Comparison of ENCODE assay signal across 27 mouse cellular contexts in genomic region chr5:17586518-17587210, GRCm38 (mm10). TPM values are rescaled to one million over a fixed set of nuclear protein-coding genes. Genes with fewer than 3 reads are reported as not detected.
DNase-seq lines count a peak whose midpoint lies in the region; ATAC-seq and TF ChIP-seq lines count a peak whose summit lies in the region.
"Had no signal": no experiment of that assay in that cellular context is flagged by ENCODE, and none has a peak within 500 bp of the region (broad histone marks: within the 10 kb centered on the region; RNA-seq: fewer than 3 reads in every experiment).

No protein-coding gene starts in this region.

- peaks cover 8% of the 10 kb centered on the region for H3K4me1 ChIP-seq in hindbrain, embryonic 13.5 days (replicated peaks)
- H3K4me1 ChIP-seq in hindbrain, embryonic 11.5 days (replicated peaks; ENCODE audit: control insufficient read depth, insufficient read depth, low read length) = no peaks in the 10 kb centered on the region
- 0 out of 2 replicates have a peak, but pooled peaks cover 8% of the 10 kb centered on the region for H3K4me1 ChIP-seq in forebrain, postnatal 0 days (ENCODE audit: insufficient read depth)
- peaks cover 3% of the 10 kb centered on the region; the same call in 1 of the 2 replicates for H3K4me1 ChIP-seq in midbrain, embryonic 16.5 days (ENCODE audit: control insufficient read depth, insufficient read depth, low read length)
- H3K4me1 ChIP-seq: limb, embryonic 12.5 days; liver, embryonic 12.5 days had no signal

- H3K4me3 ChIP-seq in hindbrain, embryonic 13.5 days = no peak overlapping the region
- no peak overlapping the region for H3K4me3 ChIP-seq in hindbrain, embryonic 11.5 days (ENCODE audit: low read depth, low read length)
- no peak overlapping the region for H3K4me3 ChIP-seq in forebrain, postnatal 0 days (ENCODE audit: low read depth, low read length)
- no peak overlapping the region for H3K4me3 ChIP-seq in midbrain, embryonic 16.5 days (ENCODE audit: low read depth, low read length)
- H3K4me3 ChIP-seq in left cerebral cortex, adult 2 months = no peak overlapping the region
- H3K4me3 ChIP-seq: gastrocnemius, adult 2 months; limb, embryonic 12.5 days; liver, embryonic 12.5 days had no signal

- H3K36me3 ChIP-seq in hindbrain, embryonic 13.5 days = no peaks in the 10 kb centered on the region
- H3K36me3 ChIP-seq in hindbrain, embryonic 11.5 days (ENCODE audit: control insufficient read depth, insufficient read depth, low read length) = no peaks in the 10 kb centered on the region
- H3K36me3 ChIP-seq in forebrain, postnatal 0 days (ENCODE audit: insufficient read depth) = no peaks in the 10 kb centered on the region
- no peaks in the 10 kb centered on the region for H3K36me3 ChIP-seq in midbrain, embryonic 16.5 days (ENCODE audit: control insufficient read depth, insufficient read depth, low read length)
- H3K36me3 ChIP-seq: limb, embryonic 12.5 days; liver, embryonic 12.5 days had no signal

- ATAC-seq in hindbrain, embryonic 13.5 days (ENCODE audit: low FRiP score) = peak; percentile 71; the same call in 1 of the 2 replicates
- no peak for ATAC-seq in hindbrain, embryonic 11.5 days (ENCODE audit: low FRiP score)
- ATAC-seq in forebrain, postnatal 0 days = peak; percentile 66; the same call in 1 of the 2 replicates
- ATAC-seq in midbrain, embryonic 16.5 days = peak; percentile 82
- ATAC-seq: inflammation-experienced regulatory T-cells, adult 6 months; liver, embryonic 12.5 days had no signal

- no peak for TF ChIP-seq CTCF in brain, embryonic 14.5 days (IDR thresholded peaks at IDR 0.05; ENCODE audit: borderline replicate concordance, extremely low read depth, insufficient read depth, insufficient read length)
- TF ChIP-seq CTCF in forebrain, postnatal 0 days (IDR thresholded peaks at IDR 0.05; ENCODE audit: low read depth) = no peak
- no peak for TF ChIP-seq CTCF in left cerebral cortex, adult 2 months (IDR thresholded peaks at IDR 0.05)

- H3K9me3 ChIP-seq in hindbrain, embryonic 13.5 days = no peaks in the 10 kb centered on the region
- no peaks in the 10 kb centered on the region for H3K9me3 ChIP-seq in hindbrain, embryonic 11.5 days (ENCODE audit: control insufficient read depth, low read length)
- H3K9me3 ChIP-seq in forebrain, postnatal 0 days (ENCODE audit: low read length) = no peaks in the 10 kb centered on the region
- H3K9me3 ChIP-seq in midbrain, embryonic 16.5 days (replicated peaks; ENCODE audit: control insufficient read depth, low read length, poor library complexity, severe bottlenecking) = no peaks in the 10 kb centered on the region
- H3K9me3 ChIP-seq: limb, embryonic 12.5 days; liver, embryonic 12.5 days had no signal

- intact Hi-C loops in left cerebral cortex, adult 2 months (cut with DNase I) = no loop called here

- no peak overlapping the region for H3K9ac ChIP-seq in hindbrain, embryonic 13.5 days
- no peak overlapping the region for H3K9ac ChIP-seq in hindbrain, embryonic 11.5 days (ENCODE audit: low read depth, low read length)
- H3K9ac ChIP-seq in forebrain, postnatal 0 days = no peak overlapping the region
- no peak overlapping the region for H3K9ac ChIP-seq in midbrain, embryonic 16.5 days (ENCODE audit: low read depth, low read length)
- H3K9ac ChIP-seq: limb, embryonic 12.5 days; liver, embryonic 12.5 days; lung, embryonic 14.5 days had no signal

- no peak overlapping the region for H3K27ac ChIP-seq in hindbrain, embryonic 13.5 days
- no peak overlapping the region for H3K27ac ChIP-seq in hindbrain, embryonic 11.5 days (ENCODE audit: low read depth, low read length)
- H3K27ac ChIP-seq in forebrain, postnatal 0 days (ENCODE audit: low read depth, low read length) = no peak overlapping the region
- H3K27ac ChIP-seq in midbrain, embryonic 16.5 days (ENCODE audit: low read length) = no peak overlapping the region
- no peak overlapping the region for H3K27ac ChIP-seq in left cerebral cortex, adult 2 months
- H3K27ac ChIP-seq: gastrocnemius, adult 2 months; limb, embryonic 12.5 days; liver, embryonic 12.5 days had no signal

- no peak for DNase-seq in hindbrain, embryonic 11.5 days (ENCODE audit: low spot score)
- DNase-seq in brain, embryonic 14.5 days (ENCODE audit: low read depth) = peak; percentile 92
- DNase-seq in forebrain, postnatal 0 days = no peak
- no peak for DNase-seq in thymus, postnatal 10 days (ENCODE audit: low spot score in 2 of 2)
- no peak for DNase-seq in left cerebral cortex, adult 2 months (ENCODE audit: extremely low spot score in 1 of 2, low spot score in 2 of 2)
- no peak for DNase-seq in layer of hippocampus, postnatal 36 days
- DNase-seq: cerebellum, postnatal 10 days; embryo, embryonic 11 days; gastrocnemius, adult 2 months; heart, postnatal 10 days; kidney, adult 2 months; kidney, postnatal 10 days; layer of hippocampus, adult 9-11 months; lung, embryonic 14.5 days; lung, postnatal 36 days; right cerebral cortex, adult 18-20 months; thymus, postnatal 14 days had no signal

- no peak overlapping the region for H3K4me2 ChIP-seq in hindbrain, embryonic 13.5 days
- H3K4me2 ChIP-seq in hindbrain, embryonic 11.5 days (replicated peaks; ENCODE audit: low read depth, low read length) = no peak overlapping the region
- no peak overlapping the region for H3K4me2 ChIP-seq in forebrain, postnatal 0 days (ENCODE audit: low read depth)
- no peak overlapping the region for H3K4me2 ChIP-seq in midbrain, embryonic 16.5 days (ENCODE audit: low read length)
- H3K4me2 ChIP-seq: heart, embryonic 11.5 days; limb, embryonic 12.5 days; liver, embryonic 12.5 days; lung, embryonic 14.5 days had no signal

- 72% methylated on average over 2 of the region's 2 CpGs for WGBS in hindbrain, embryonic 13.5 days
- 92% methylated on average over 2 of the region's 2 CpGs for WGBS in hindbrain, embryonic 11.5 days
- 23% methylated on average over 2 of the region's 2 CpGs for WGBS in forebrain, postnatal 0 days
- 58% methylated on average over 2 of the region's 2 CpGs for WGBS in midbrain, embryonic 16.5 days

- no peak for TF ChIP-seq POLR2A in brain, embryonic 14.5 days (IDR thresholded peaks at IDR 0.05; ENCODE audit: borderline replicate concordance, extremely low read depth, insufficient read depth, insufficient read length, poor library complexity, severe bottlenecking)

- H3K27me3 ChIP-seq in hindbrain, embryonic 13.5 days = 0 out of 2 replicates have a peak, but pooled peaks cover 4% of the 10 kb centered on the region
- no peaks in the 10 kb centered on the region for H3K27me3 ChIP-seq in hindbrain, embryonic 11.5 days (ENCODE audit: control insufficient read depth, insufficient read depth, low read length)
- no peaks in the 10 kb centered on the region for H3K27me3 ChIP-seq in forebrain, postnatal 0 days (ENCODE audit: insufficient read depth, low read length)
- H3K27me3 ChIP-seq in midbrain, embryonic 16.5 days (ENCODE audit: control insufficient read depth, insufficient read depth, low read depth, low read length) = no peaks in the 10 kb centered on the region
- H3K27me3 ChIP-seq: CH12.LX; limb, embryonic 12.5 days; liver, embryonic 12.5 days had no signal

RNA-seq across cellular contexts. Expression of gene Sema3c, which starts 12.6 kb away (rescaled TPM):
- 13.0 and 14.5 TPM in 2 replicates for polyA plus RNA-seq in hindbrain, embryonic 13.5 days (2015; fragmentation: Nextera tagmentation; extraction: Ambion mirVana)
- polyA plus RNA-seq in hindbrain, embryonic 11.5 days (2014; fragmentation: Nextera tagmentation; extraction: Ambion mirVana) = 17.4 and 22.2 TPM in 2 replicates
- polyA plus RNA-seq in brain, embryonic 14.5 days (2012; rRNA removed) = 8.8 and 11.1 TPM in 2 replicates
- total RNA-seq in forebrain, postnatal 0 days (2014; rRNA removed) = 44.7 and 53.7 TPM in 2 replicates
- polyA plus RNA-seq in forebrain, postnatal 0 days (2015; fragmentation: Nextera tagmentation; extraction: Ambion mirVana) = 16.9 and 21.6 TPM in 2 replicates
- 13.6 and 15.5 TPM in 2 replicates for polyA plus RNA-seq in midbrain, embryonic 16.5 days (2015; fragmentation: Nextera tagmentation; extraction: Ambion mirVana)
- total RNA-seq in left cerebral cortex, adult 2 months (2021) = 10 to 100 TPM; 16.3 to 22.6 TPM
- total RNA-seq in layer of hippocampus, postnatal 36 days (2021) = 10 to 100 TPM; 21.2 to 22.7 TPM
- total RNA-seq: CH12.LX; granulocyte monocyte progenitor cell, adult 5-6 weeks; megakaryocyte-erythroid progenitor cell, adult 5-6 weeks; MEL had no signal
